Mouse (Mus musculus) G1E (cell line): ENCODE data around the gene Man2a2. TPM values are rescaled to one million over a fixed set of nuclear protein-coding genes. Genes with fewer than 3 reads are reported as not detected.

Experiments used
- ATAC-seq: 2 replicates; pipeline ENCODE4 v1.8.0; 2016; ENCODE audit warnings: mild to moderate bottlenecking; ENCODE audit not compliant: insufficient number of reproducible peaks, poor library complexity, low FRiP score, severe bottlenecking; ENCODE audit errors: extremely low read depth
- DNase-seq: peaks from one replicate; pipeline ENCODE4 v3.0.0; 2012; ENCODE audit warnings: low spot score
- H3K27me3 ChIP-seq: 2 replicates; pipeline ENCODE4 v1.6.1; 2012; ENCODE audit warnings: mild to moderate bottlenecking, low read length, inconsistent platforms; ENCODE audit not compliant: insufficient read depth
- H3K36me3 ChIP-seq: replicated peaks from 2 replicates; pipeline ENCODE3; 2012; ENCODE audit warnings: mild to moderate bottlenecking, inconsistent platforms
- H3K4me1 ChIP-seq: 2 replicates; pipeline ENCODE4 v1.6.1; 2012; ENCODE audit warnings: low read depth, low read length, inconsistent platforms, mixed read lengths; ENCODE audit not compliant: insufficient read depth
- H3K4me3 ChIP-seq: 2 replicates; pipeline ENCODE4 v1.5.1; 2012; ENCODE audit warnings: low read depth, mild to moderate bottlenecking, inconsistent platforms, low read length, moderate library complexity, mixed read lengths
- H3K9me3 ChIP-seq: replicated peaks from 2 replicates; pipeline ENCODE4 v1.6.1; 2012; ENCODE audit warnings: inconsistent platforms
- CTCF ChIP-seq: IDR thresholded peaks from 2 replicates; pipeline ENCODE4 v1.5.1; 2012; ENCODE audit warnings: low read depth, low read length, inconsistent platforms, mixed read lengths
- GATA1 ChIP-seq: IDR thresholded peaks from 2 replicates; pipeline ENCODE4 v1.6.1; 2012; ENCODE audit warnings: borderline replicate concordance, low read length, inconsistent platforms, mixed read lengths
- GATA2 ChIP-seq: IDR thresholded peaks from 2 replicates; pipeline ENCODE4 v1.6.1; 2012; ENCODE audit warnings: low read depth, low read length, inconsistent platforms, borderline replicate concordance
- POLR2AphosphoS5 ChIP-seq: IDR thresholded peaks from 2 replicates; pipeline ENCODE4 v1.6.1; 2012; ENCODE audit warnings: low read depth, low read length, inconsistent platforms; ENCODE audit not compliant: insufficient replicate concordance
- TAL1 ChIP-seq: conservative IDR thresholded peaks from 2 replicates; pipeline ENCODE4 v1.6.1; 2012; ENCODE audit warnings: low read depth, low read length, inconsistent platforms, mixed read lengths
- polyA plus RNA-seq: library from polyadenylated mRNA; stranded (reverse); fragments of >175 nt; gene quantifications from 2 replicates; pipeline ENCODE4 v1.2.3, GENCODE M21; 2012
- total RNA-seq, 2 experiments: library from RNA; stranded (forward) in 1 of 2; stranded (reverse) in 1 of 2; fragments of 200-1000 nt in 1 of 2; fragments of >200 nt in 1 of 2; fragmentation: Nextera tagmentation in 1 of 2; gene quantifications; 2 replicates each; pipeline ENCODE4 v1.2.3; 2014 to 2017

The Man2a2 gene
- total and polyA plus RNA-seq, 3 experiments, result 37.0 to 63.1 (median 49.3) TPM

DNA sequence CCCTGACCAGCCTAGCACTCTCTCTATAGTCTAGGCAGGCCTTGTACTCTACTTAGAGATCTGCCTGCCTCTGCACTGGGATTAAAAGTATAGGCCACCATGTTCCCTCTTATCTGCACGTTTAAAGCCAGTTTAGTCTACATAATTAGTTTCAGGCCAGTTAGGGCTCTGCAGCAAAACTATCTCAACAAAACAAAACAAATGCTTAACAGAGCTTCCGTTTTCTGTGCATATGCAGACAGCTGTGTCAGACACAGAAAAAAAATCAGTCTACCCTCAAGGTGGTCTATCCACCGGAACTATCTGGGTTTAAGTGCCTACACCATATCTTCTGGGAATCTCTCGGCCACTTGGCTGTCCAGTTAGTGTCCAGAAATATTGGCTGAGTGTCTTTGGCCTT is 2.2 kb upstream of the Man2a2 start:
- Histone ChIP-seq H3K4me3 (no peak overlapping the region), H3K9me3 (no peaks in the 10 kb centered on the region), H3K4me1 (peaks cover 92% of the 10 kb centered on the region), H3K36me3 (peaks cover 14% of the 10 kb centered on the region), H3K27me3 (no peaks in the 10 kb centered on the region; the same call in 1 of the 2 replicates)
- no peak for ATAC-seq
- no peak for DNase-seq
- no peak for TF ChIP-seq GATA2
- no peak for TF ChIP-seq GATA1
- no peak for TF ChIP-seq TAL1
- no peak for TF ChIP-seq CTCF
- TF ChIP-seq POLR2AphosphoS5, result no peak

DNA sequence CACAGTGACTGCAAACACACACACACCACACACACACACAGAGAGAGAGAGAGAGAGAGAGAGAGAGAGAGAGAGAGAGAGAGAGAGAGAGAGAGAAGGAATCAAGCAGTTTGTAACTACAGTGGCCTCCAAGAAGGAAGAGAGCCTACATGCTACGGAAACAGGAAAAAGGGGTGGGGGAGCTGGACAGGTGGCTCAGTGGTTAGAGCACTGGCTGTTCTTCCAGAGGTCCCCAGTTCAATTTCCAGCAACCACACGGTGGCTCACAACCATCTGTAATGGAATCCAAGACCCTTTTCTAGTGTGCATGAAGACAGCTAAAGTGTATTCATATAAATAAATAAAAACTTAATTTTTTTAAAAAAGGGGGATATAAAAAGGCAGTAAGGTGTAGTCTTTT is 1.5 kb upstream of the Man2a2 start:
- H3K4me1 ChIP-seq, result peaks cover 89% of the 10 kb centered on the region
- H3K4me3 ChIP-seq, result no peak overlapping the region
- H3K9me3 ChIP-seq, result no peaks in the 10 kb centered on the region
- peaks cover 21% of the 10 kb centered on the region for H3K36me3 ChIP-seq
- DNase-seq, result no peak
- no peaks in the 10 kb centered on the region; the same call in 1 of the 2 replicates for H3K27me3 ChIP-seq
- TF ChIP-seq POLR2AphosphoS5 (no peak), GATA1 (no peak), CTCF (no peak)
- no peak for ATAC-seq

DNA sequence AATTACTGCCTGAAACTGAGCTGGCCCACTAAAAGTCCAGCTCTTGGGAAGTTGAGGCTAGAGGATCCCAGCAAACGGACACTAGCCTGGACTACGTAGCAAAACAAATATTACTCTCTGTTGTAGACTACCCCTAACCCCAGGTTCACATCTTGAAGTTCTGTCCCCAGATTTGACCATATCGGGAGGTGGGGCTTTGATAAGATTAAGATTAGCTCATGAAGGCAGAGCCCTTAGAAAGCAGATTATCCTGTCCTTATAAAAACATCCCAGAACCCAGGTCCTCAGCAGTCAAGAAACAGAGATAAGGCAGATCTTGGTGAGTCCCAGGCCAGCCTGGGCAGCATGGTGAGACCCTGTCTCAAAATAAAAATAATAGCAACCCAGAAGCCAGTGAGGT is 991 bp upstream of the Man2a2 start:
- Histone ChIP-seq H3K4me1 (peaks cover 84% of the 10 kb centered on the region), H3K36me3 (peaks cover 26% of the 10 kb centered on the region), H3K4me3 (no peak overlapping the region), H3K9me3 (no peaks in the 10 kb centered on the region), H3K27me3 (no peaks in the 10 kb centered on the region; the same call in 1 of the 2 replicates)
- TF ChIP-seq TAL1 (no peak), GATA2 (no peak), POLR2AphosphoS5 (no peak), GATA1 (no peak), CTCF (no peak)
- DNase-seq (no peak), ATAC-seq (no peak)

DNA sequence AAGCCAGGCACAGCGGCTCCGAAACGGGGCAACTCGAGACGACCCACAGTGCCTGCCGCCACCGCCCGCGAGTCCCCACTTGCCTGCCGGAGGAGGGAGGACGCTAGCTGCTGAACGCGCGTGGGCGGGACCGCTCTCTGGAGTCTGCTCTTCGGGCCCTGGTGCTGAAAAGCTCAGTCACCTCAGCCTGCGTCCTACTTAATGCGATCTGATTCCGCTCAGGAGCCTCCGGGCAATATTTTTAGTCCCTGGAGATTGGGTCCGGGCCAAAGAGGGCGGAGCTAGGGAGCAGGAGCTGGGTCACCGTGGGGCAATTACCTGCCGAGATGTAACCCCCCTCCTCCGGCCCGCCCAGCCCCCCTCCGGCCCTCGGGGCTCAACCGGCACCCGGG is 530 bp downstream of the Man2a2 start:
- peaks cover 42% of the 10 kb centered on the region for H3K36me3 ChIP-seq
- peak overlapping the region; percentile 82 for H3K4me3 ChIP-seq
- H3K9me3 ChIP-seq, result no peaks in the 10 kb centered on the region
- DNase-seq (peak; percentile 74), ATAC-seq (no peak)
- peaks cover 69% of the 10 kb centered on the region for H3K4me1 ChIP-seq
- TF ChIP-seq TAL1, result no peak
- H3K27me3 ChIP-seq, result no peaks in the 10 kb centered on the region; the same call in 1 of the 2 replicates

DNA sequence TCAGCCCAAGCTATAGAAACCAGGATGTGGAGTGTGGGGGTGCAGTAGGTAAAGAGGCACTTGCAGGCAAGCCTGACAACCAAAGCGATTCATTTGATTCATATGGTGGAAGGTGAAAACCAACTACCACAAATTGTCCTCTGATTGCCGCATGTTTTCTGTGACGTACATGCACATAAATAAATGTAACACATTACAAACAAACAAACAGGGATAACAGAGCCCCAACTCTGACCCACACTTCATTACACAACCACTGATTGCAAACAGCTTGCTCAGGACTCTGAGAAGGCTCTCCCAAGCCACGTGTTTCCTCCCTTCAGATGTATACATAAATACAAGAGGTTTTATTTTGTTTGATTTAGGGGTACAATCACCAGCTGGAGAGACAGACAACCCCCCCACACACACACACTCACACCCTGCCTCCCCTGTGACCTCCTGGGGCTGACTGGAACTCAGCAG is 1.2 kb downstream of the Man2a2 start:
- Histone ChIP-seq H3K36me3 (peaks cover 42% of the 10 kb centered on the region), H3K4me3 (peak overlapping the region; percentile 82), H3K27me3 (no peaks in the 10 kb centered on the region; the same call in 1 of the 2 replicates), H3K4me1 (peaks cover 62% of the 10 kb centered on the region), H3K9me3 (no peaks in the 10 kb centered on the region)
- no peak for TF ChIP-seq GATA2
- no peak for TF ChIP-seq GATA1
- no peak for TF ChIP-seq CTCF
- no peak for TF ChIP-seq POLR2AphosphoS5
- no peak for TF ChIP-seq TAL1
- ATAC-seq (no peak), DNase-seq (no peak)

DNA sequence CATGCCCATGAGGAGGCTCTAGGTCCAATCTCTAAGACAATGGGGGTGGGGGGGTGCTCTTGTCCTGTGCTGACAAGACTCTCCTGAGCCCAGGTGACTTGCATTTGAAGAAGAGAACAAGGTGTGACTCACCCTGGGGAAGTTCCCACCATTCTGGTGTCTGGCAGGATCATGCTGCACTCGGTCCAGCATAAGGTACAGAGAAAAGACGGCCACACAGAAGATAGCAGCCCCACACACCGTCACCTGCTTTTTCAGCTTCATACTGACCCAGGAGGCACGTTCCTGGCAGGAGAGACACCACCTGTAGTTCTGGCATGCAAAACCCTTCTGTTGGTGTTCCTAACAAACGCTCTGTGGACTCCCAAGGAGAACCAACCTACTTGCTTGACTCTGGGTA is 1.7 kb downstream of the Man2a2 start:
- Histone ChIP-seq H3K27me3 (no peaks in the 10 kb centered on the region; the same call in 1 of the 2 replicates), H3K4me3 (no peak overlapping the region), H3K9me3 (no peaks in the 10 kb centered on the region), H3K4me1 (peaks cover 57% of the 10 kb centered on the region), H3K36me3 (peaks cover 47% of the 10 kb centered on the region)
- TF ChIP-seq GATA1, result no peak
- TF ChIP-seq CTCF, result no peak
- no peak for TF ChIP-seq POLR2AphosphoS5
- TF ChIP-seq GATA2, result no peak
- no peak for TF ChIP-seq TAL1
- no peak for ATAC-seq
- DNase-seq, result no peak
